Mouse (Mus musculus): ENCODE data around the gene Ptpn11.

DNA sequence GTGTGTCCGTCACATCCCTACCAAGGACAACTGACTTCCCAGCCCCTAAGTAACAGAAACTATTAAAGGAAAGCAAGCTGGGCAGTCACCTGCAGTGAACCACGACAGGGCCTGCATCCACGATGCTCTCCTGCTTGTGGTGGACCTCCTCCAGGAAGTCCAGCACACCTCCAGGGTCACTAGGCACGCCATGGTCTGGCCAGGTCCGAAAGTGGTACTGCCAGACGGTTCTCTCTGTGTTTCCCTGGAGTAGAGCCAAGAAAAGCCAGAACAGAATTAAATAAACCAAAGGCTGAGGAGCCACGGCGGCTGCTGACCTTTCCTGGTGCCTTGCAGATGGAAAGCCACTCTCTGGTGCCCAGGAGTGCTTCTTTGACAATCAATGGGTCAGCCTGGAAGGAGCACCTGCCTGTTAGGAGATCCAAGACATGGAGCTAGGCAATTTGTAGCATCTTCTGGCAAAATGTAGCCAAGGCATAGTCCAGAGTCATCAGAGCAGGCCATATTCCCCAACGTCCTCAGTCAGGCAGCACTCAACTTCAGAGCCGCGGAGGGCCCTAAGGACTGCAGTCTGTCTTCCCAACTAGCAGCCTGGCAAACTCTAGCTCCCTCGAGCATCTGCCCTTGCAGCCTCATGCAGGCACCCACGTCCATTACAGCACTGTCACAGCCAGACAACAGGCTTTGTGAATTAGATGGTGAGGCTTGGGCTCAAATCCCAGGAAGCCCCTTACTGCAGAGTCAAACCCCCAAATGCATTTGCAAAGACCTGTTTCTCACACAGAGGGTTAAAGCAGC lies 46.6 kb downstream of the Ptpn11 start:
- TF ChIP-seq POLR2A (IDR thresholded peaks at IDR 0.05; ENCODE audit: low read depth, low read length) (no peak), CTCF (IDR thresholded peaks at IDR 0.05; ENCODE audit: extremely low read depth, insufficient read depth, insufficient read length, insufficient replicate concordance) (no peak)

All from spleen, adult 2 months (tissue).